Mouse (Mus musculus): Measurements from ENCODE around the gene Igf2r.
A peak's percentile ranks its signal among the peaks of the same experiment; 100 is the strongest.

Igf2r gene

DNA sequence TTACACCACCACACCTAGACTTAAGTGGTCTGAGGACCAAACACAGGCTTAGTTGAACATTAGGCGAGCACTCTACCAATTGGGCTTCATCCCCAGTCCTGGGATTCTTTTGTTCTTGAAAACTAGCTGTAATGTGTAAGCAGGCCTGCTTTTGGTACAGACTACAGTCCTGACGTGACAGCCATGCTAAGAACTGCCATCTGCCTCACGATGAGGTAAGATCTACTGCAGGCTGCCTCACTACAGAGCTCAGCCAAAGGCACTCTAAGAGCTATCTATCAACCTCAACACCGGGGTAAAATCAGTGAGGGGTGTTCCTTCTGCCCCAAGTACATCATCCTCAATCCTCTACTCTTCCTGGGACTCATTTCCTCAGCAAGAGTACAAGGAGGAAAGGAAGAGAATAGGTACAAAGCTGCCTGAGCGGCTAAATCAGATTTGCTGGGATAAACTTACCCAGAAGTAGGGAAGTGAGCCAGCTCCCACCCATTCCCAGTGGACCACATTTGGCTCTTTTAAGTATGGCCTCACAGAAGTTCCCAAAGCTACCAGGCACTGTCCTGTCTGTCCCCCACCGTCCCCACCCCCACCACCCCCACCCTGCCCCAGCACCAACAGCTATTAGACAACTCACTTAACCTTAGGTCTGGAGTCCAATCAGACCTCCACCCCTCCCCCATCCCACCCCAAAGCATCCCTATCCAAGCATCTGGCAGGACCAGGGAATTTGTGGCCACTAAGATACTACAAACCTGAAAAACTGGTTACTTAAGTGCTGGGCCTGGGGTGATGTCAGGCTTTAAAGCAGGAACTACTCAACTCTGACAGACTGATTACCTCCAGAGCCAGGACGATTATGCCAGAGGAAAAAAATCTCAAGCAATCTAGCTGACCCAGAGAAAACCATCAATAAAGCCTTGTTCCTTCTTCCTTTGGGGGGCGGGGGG is 19.8 kb downstream of the Igf2r start:
- no peak for DNase-seq

GRCm38 (mm10) chr17:12745761-12746160 is 23.7 kb downstream of the Igf2r start:
- no peak for DNase-seq

DNA sequence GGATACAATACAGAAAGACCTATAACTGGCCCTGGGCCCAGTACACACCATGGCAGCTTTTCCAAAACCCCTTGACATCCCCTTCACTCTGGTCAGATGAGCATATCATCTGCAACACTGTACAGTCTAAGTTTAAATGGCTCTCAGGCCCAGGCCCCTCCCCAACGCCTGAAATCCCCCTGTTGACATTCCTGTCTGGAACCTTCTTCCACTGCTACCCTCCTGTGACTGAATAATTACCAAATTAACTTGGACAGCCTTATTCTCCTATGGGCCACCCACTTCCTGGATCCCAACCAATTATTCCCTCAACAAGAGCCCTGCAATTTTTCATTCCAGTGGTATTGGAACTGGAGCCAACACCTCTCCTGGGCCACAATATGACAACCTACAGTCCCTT is 25.4 kb downstream of the Igf2r start:
- DNase-seq = no peak

DNA sequence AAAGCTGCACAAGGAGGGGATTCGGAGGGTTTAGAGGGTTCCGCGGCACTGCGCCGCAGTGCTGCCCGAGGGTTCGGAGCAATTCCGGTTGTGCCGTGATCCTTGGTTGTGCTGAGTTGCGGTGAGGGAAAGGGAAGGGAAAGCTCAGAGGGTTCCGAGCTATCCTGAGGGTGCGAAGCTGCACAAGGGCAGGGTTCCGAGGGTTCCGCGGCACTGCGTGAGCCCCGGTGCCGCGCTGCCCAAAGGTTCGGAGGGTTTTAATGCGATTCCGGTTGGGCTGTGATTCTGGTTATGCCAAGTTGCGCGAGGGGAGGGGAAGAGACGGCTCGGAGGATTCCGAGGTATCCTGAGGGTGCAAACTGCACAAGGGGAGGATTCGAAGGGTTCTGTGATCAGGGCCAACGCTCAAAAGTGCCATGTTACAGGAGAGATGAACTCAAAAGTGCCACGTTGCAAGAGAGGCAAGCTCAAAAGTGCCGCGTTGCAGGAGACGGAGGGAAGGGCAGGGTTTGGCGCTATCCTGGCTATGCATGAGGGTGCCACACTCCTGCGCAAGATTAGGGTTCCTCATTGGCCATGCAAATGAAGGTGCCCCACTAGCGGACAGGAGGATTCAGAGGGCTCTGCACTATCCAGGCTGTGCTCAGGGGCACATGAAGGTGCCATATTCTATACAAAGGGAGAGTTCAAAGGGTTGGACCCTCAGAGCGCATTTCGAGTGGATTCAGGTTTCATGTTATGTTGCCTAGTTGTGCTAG is 27.1 kb downstream of the Igf2r start:
- peak; percentile 19 for DNase-seq

- peak; percentile 25 for DNase-seq
These were observed 28.1 kb downstream of the Igf2r start for GRCm38 (mm10) chr17:12741218-12741968.

DNA sequence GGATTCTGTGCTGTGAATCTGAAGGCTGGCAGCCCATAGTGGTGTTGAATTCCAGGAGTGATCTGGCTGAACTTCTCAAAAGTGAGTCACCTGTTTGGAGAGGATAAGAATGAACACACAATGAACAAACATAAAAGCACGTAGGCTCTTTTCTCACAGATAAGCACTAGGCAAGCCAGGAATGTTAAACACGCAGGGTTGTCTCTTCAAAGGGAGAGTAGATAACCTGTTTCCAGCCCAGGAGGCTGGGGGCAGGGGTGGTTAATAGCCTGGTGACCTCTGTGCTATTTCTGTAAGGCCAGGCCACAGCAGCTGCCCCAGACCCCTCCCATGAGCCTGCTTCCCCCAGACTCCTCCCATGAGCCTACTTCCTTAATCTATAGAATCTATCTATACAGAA is 29.1 kb downstream of the Igf2r start:
- no peak for DNase-seq

- DNase-seq = no peak
These were observed 29.9 kb downstream of the Igf2r start for GRCm38 (mm10) chr17:12739516-12739915.

DNA sequence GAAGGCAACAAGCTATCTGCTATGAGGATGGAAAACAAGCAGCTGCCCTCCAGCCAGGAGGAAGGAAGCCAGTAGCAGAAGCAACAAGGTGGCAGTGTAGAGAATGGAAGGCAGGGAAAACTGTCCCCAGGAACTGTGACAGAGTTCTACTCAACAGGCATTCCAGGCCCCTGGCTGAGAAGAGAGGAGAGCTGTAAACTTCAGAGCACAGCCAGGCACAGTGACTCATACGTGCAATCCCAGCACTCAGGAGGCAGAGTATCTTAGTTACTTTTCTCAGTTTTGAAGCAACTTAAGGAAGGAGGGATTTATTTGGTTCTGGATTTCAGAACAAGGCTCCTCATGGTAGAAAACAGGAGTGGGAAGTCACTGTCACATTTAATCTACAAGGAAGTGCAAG is 31.5 kb downstream of the Igf2r start:
- no peak for DNase-seq

GRCm38 (mm10) chr17:12734205-12734857 is 35.1 kb downstream of the Igf2r start:
- DNase-seq = no peak

- no peak for DNase-seq
These were observed 36.3 kb downstream of the Igf2r start for GRCm38 (mm10) chr17:12733128-12733527.

GRCm38 (mm10) chr17:12728536-12728935 is 40.9 kb downstream of the Igf2r start:
- DNase-seq = no peak

- no peak for DNase-seq
These were observed 41.7 kb downstream of the Igf2r start for GRCm38 (mm10) chr17:12727748-12728147.

- DNase-seq = no peak
These were observed 43.6 kb downstream of the Igf2r start for GRCm38 (mm10) chr17:12725871-12726270.

DNA sequence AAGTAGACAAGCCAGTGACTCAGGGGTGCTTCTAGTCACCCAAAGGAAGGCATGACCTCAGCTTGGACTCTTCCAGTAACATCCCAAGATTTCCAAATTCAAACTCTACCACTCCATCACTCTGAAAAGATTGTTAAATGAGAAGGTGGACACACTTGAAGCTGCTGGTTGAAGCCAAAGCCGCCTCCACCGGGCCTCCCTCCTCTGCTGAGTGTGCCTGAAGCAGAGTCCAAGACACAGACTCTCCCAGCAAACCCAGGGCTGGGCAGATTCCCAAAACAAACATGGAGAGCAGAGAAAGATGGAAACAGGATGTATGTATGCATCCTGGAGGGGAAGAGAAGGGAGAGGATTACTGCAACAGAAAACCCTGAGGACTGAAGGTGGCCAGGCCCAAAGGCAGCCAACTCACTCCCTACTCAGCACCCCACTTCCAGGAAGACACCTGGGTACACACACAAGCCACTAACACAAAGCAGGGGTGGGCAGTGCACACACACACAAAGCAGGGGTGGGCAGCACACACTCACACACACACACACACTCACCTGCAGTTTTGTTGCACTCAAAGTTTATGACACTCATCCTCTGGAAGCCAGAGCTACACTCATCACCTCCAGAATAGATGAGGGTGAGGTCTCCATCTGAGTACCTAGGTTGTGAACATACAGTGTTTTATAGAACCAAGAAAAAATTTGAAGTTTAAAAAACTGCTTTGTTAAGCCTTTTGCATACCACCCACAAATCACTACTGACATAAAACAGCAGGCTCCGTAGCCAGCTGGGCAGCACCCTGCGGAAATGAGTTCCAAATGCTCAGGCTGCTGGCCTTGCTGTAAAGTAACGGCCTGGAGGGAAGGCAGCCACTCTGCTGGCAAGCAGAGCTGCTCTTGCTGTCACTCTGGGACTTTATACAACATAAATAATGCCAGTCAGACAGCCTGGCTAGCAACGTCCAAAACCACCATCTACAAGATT is 44.4 kb downstream of the Igf2r start:
- peak; percentile 17 for DNase-seq

DNA sequence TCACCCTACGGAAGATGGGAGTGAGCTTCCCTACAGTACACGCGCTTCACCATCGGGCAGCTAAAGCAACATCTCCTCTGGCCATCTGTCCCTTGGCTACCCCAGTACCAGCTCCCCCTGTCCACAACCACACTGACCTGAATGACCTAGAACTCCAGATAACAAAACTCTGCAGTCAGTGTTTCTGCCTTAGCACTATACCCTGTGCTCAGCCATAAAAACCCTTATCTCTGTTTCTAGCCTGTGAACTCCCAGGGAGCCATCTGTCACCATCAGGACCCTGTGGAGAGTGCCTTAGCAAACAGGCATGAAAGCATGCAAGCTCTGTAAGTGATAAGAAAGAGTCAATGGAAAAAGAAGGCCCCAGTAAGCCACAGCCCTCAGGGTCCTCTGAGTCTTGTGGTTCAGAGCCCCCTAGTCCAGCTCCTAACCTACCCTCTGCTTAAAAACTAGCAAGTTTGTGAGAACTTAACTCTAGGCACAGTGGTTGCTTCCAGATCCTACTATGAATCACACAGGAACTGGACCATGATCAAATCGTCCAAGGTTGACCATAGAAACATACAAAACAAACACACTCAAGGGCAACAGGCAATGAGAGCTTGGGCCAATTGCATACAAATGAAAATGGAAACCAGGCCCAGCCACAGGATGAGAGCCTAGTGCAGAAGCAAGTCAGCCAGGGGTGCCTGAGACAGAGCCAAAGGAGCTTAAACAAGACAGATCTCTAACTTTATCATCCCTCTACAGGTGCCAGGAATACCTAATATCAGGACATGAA is 45.3 kb downstream of the Igf2r start:
- DNase-seq = no peak

DNA sequence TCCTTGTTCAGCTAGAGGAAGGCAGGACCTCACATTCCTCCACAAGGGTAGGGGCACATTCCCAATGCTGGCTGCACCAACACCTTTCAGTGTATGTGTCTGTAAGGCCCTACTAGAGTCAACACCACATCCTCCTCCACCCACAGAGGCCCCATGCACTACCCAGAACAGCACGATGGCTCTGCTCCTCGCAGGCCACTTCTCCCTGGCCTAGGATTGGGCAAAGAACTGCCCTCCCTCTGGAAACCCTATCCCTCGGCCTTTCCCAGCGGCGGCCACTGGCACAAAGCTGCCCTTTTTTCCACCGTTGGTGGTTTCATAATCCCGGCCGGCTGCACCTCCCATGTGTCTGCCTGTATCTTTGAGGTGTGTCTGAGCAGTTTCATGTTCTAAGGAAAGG is 46.8 kb downstream of the Igf2r start:
- no peak for DNase-seq

DNA sequence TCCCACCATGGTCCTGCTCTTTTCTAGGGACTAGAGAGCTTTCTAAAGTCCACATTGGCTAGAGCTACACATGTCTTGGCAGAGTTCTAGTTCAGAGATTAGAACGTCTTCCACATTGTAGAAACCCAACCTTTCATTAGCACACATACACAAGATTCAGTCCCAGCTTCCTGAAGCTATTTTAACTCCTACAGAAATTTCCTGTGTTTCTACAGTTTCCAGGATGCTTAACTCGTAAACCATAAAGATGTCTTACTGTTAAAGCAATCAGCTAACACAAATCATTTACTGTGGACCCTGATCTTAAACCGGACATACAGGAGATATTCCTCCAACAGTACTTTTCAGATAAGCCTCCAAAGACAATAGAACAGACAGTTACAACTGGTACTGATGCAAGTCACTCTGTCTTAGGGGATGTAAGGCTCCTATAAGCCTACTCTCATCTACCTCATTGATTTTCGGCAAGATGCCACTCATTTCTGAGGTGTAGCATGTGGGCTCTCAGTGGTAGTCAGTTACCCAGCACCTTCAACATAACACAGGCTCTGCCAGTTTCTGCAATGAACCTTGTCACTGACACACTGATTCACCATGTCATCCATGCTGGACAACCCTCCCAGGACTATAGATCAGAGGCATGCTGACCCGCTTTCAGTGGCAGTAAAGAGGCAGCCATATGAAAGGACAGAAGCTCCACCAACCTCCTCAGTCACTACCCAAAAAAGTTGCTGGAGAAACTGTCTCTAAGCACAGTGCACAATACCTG is 48.2 kb downstream of the Igf2r start:
- DNase-seq = no peak

- no peak for DNase-seq
These were observed 51.2 kb downstream of the Igf2r start for GRCm38 (mm10) chr17:12718251-12718650.

DNA sequence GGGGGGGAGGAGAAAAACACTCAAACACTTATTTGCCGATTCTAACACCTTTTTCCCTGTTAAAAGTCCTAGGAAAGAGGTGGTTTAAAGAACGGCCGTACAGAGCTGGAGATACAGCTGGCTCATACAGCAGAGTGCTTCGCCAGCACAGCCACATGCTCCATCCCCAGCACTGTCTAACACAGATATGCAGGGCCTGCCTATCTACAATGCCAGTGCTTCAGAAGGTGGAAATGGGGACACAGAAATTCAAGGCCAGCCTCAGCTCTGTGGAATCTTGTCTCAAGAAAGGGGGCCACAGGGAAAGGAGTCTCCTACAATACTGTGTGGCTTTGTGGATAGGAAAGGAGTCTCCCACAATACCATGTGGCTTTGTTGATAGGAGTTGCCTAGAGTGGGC is 52.0 kb downstream of the Igf2r start:
- DNase-seq = no peak

GRCm38 (mm10) chr17:12715032-12715431 is 54.4 kb downstream of the Igf2r start:
- no peak for DNase-seq

Measured in right cerebral cortex, postnatal 14 days (tissue).